Comparison of ENCODE assay signal across 9 mouse cellular contexts in the genomic region with DNA sequence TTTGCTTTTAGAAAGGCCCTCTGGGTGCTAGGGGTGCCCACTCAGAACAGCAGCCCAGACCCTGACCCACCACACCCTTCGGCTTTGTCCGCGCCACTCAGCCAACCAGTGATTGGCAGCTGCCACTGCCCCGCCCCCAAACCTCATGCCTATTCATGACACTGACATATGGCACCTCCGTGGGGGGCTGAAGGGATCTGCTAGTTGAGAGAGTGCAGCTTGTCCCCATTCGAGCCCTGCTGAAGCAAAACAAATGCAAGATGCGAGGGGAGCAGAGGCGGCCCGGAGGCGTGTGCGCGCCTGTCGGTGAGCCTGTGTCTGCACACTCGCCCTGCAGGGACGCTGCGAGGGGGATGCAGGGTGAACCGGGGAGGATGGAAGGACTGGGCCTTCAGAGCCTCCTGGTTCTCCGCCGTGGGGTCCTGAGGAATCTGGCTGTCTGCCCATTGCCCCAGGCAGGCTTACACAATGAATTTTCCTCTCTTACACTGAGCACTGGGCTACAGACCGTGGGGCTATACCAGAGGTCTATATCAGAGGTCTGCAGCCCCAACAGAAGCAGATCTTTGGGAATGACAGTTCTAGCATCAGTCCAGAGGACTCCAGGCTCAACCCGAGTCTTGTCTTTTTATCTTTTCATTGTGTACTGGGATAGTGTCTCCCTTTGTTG. TPM values are rescaled to one million over a fixed set of nuclear protein-coding genes. Genes with fewer than 3 reads are reported as not detected.
DNase-seq lines count a peak whose midpoint lies in the region; ATAC-seq and TF ChIP-seq lines count a peak whose summit lies in the region.
"Had no signal": no experiment of that assay in that cellular context is flagged by ENCODE, and none has a peak within 500 bp of the region (broad histone marks: within the 10 kb centered on the region; RNA-seq: fewer than 3 reads in every experiment).

No protein-coding gene starts in this region.

- H3K27ac ChIP-seq in lung, embryonic 14.5 days (ENCODE audit: low read depth) = no peak overlapping the region
- H3K27ac ChIP-seq in hindbrain, postnatal 0 days = peak overlapping the region; percentile 62; the same call in 1 of the 2 replicates
- no peak overlapping the region for H3K27ac ChIP-seq in liver, embryonic 14.5 days
- no peak overlapping the region for H3K27ac ChIP-seq in stomach, embryonic 14.5 days (ENCODE audit: low read length)
- H3K27ac ChIP-seq: macrophage had no signal

- H3K36me3 ChIP-seq in lung, embryonic 14.5 days (ENCODE audit: insufficient read depth) = no peaks in the 10 kb centered on the region
- H3K36me3 ChIP-seq in hindbrain, postnatal 0 days (ENCODE audit: insufficient read depth, low read length) = no peaks in the 10 kb centered on the region
- no peaks in the 10 kb centered on the region for H3K36me3 ChIP-seq in liver, embryonic 14.5 days (replicated peaks; ENCODE audit: control insufficient read depth, insufficient read depth, low read depth)
- H3K36me3 ChIP-seq in stomach, embryonic 14.5 days (ENCODE audit: control insufficient read depth, insufficient read depth, low read length) = no peaks in the 10 kb centered on the region

- no peak overlapping the region for H3K9ac ChIP-seq in lung, embryonic 14.5 days
- 0 out of 2 replicates have a peak overlapping the region, but pooled peaks have one; percentile 13 for H3K9ac ChIP-seq in hindbrain, postnatal 0 days (replicated peaks; ENCODE audit: low read length)
- no peak overlapping the region for H3K9ac ChIP-seq in liver, embryonic 14.5 days (replicated peaks)
- no peak overlapping the region for H3K9ac ChIP-seq in stomach, embryonic 14.5 days (replicated peaks; ENCODE audit: low read depth, low read length)

- 3% methylated on average over 21 of the region's 21 CpGs for WGBS in lung, embryonic 14.5 days
- WGBS in hindbrain, postnatal 0 days = 3% methylated on average over 21 of the region's 21 CpGs
- WGBS in liver, embryonic 14.5 days (ENCODE audit: insufficient replicate concordance) = 7% methylated on average over 21 of the region's 21 CpGs
- 6% methylated on average over 21 of the region's 21 CpGs for WGBS in stomach, embryonic 14.5 days

- intact Hi-C loops in gastrocnemius, postnatal 36 days (cut with DNase I) = no loop called here
- intact Hi-C loops in gastrocnemius, postnatal 14 days (cut with DNase I; ENCODE audit: low total_unique reads) = no loop called here

- peak; percentile 29 for ATAC-seq in lung, embryonic 14.5 days (ENCODE audit: insufficient read depth)
- ATAC-seq in hindbrain, postnatal 0 days = peak; percentile 71
- no peak for ATAC-seq in liver, embryonic 14.5 days (ENCODE audit: insufficient read depth)
- no peak for ATAC-seq in stomach, embryonic 14.5 days (ENCODE audit: insufficient number of reproducible peaks, insufficient read depth, low FRiP score, low read depth)

- peak overlapping the region; percentile 50 for H3K4me2 ChIP-seq in lung, embryonic 14.5 days
- H3K4me2 ChIP-seq in hindbrain, postnatal 0 days (ENCODE audit: low read depth, low read length) = peak overlapping the region; percentile 38
- H3K4me2 ChIP-seq in liver, embryonic 14.5 days (ENCODE audit: low read depth) = no peak overlapping the region
- H3K4me2 ChIP-seq in stomach, embryonic 14.5 days (replicated peaks; ENCODE audit: low read depth, low read length) = peak overlapping the region; percentile 22; the same call in 1 of the 2 replicates

- TF ChIP-seq EP300 in liver, embryonic 14.5 days (IDR thresholded peaks at IDR 0.05; ENCODE audit: low read depth) = no peak

- H3K4me3 ChIP-seq in lung, embryonic 14.5 days (ENCODE audit: low read depth, low read length) = peak overlapping the region; percentile 9; the same call in 1 of the 2 replicates
- no peak overlapping the region for H3K4me3 ChIP-seq in hindbrain, postnatal 0 days (ENCODE audit: low read length)
- no peak overlapping the region for H3K4me3 ChIP-seq in liver, embryonic 14.5 days (ENCODE audit: insufficient read depth in 1 of 2, low read depth in 2 of 2, low read length in 2 of 2)
- no peak overlapping the region for H3K4me3 ChIP-seq in stomach, embryonic 14.5 days (ENCODE audit: low read depth, low read length)

- DNase-seq in lung, embryonic 14.5 days = peak; percentile 41
- DNase-seq in lung, postnatal 25 days (ENCODE audit: low spot score) = no peak
- peak; percentile 65 for DNase-seq in embryo, embryonic 9.5 days (ENCODE audit: extremely low spot score)
- peak; percentile 90 for DNase-seq in hindbrain, postnatal 0 days (ENCODE audit: low spot score)
- no peak for DNase-seq in liver, embryonic 14.5 days (ENCODE audit: low read depth in 3 of 3, low spot score in 3 of 3)
- DNase-seq in gastrocnemius, postnatal 36 days = no peak
- no peak for DNase-seq in gastrocnemius, postnatal 14 days

- peak; percentile 57 for TF ChIP-seq CTCF in lung, embryonic 14.5 days (IDR thresholded peaks at IDR 0.05; ENCODE audit: low read depth)
- TF ChIP-seq CTCF in hindbrain, postnatal 0 days (IDR thresholded peaks at IDR 0.05; ENCODE audit: low read depth) = peak; percentile 72
- 0 out of 2 replicates have a peak, but pooled peaks have one; percentile 23 for TF ChIP-seq CTCF in liver, embryonic 14.5 days (IDR thresholded peaks at IDR 0.05; ENCODE audit: low read depth)

- H3K4me1 ChIP-seq in lung, embryonic 14.5 days (ENCODE audit: insufficient read depth) = 0 out of 2 replicates have a peak, but pooled peaks cover 3% of the 10 kb centered on the region
- H3K4me1 ChIP-seq in hindbrain, postnatal 0 days (ENCODE audit: insufficient read depth, low read length) = peaks cover 23% of the 10 kb centered on the region
- no peaks in the 10 kb centered on the region for H3K4me1 ChIP-seq in liver, embryonic 14.5 days (replicated peaks; ENCODE audit: control insufficient read depth in 2 of 2, insufficient read depth in 2 of 2, low read length in 1 of 2)
- H3K4me1 ChIP-seq in stomach, embryonic 14.5 days (ENCODE audit: control insufficient read depth, insufficient read depth, low read length) = no peaks in the 10 kb centered on the region

- H3K27me3 ChIP-seq in lung, embryonic 14.5 days (ENCODE audit: insufficient read depth, low read length) = peaks cover 12% of the 10 kb centered on the region; the same call in 1 of the 2 replicates
- H3K27me3 ChIP-seq in hindbrain, postnatal 0 days (ENCODE audit: insufficient read depth, low read length) = no peaks in the 10 kb centered on the region
- peaks cover 20% of the 10 kb centered on the region for H3K27me3 ChIP-seq in liver, embryonic 14.5 days (ENCODE audit: control insufficient read depth, insufficient read depth, low read length)
- peaks cover 3% of the 10 kb centered on the region; the same call in 1 of the 2 replicates for H3K27me3 ChIP-seq in stomach, embryonic 14.5 days (ENCODE audit: control insufficient read depth, insufficient read depth, low read length)

- H3K9me3 ChIP-seq in lung, embryonic 14.5 days (ENCODE audit: low read depth, low read length) = no peaks in the 10 kb centered on the region
- no peaks in the 10 kb centered on the region for H3K9me3 ChIP-seq in hindbrain, postnatal 0 days (ENCODE audit: low read length)
- H3K9me3 ChIP-seq in liver, embryonic 14.5 days (ENCODE audit: control insufficient read depth, low read length) = no peaks in the 10 kb centered on the region
- no peaks in the 10 kb centered on the region for H3K9me3 ChIP-seq in stomach, embryonic 14.5 days (ENCODE audit: control insufficient read depth, low read depth, low read length)

RNA-seq across cellular contexts. Expression of gene Endov, which starts 24.0 kb away (rescaled TPM):
- 17.4 and 17.7 TPM in 2 replicates for polyA plus RNA-seq in lung, embryonic 14.5 days (2014; fragmentation: Nextera tagmentation; extraction: Ambion mirVana)
- total RNA-seq in hindbrain, postnatal 0 days (2014; rRNA removed) = 39.9 and 50.5 TPM in 2 replicates
- polyA plus RNA-seq in hindbrain, postnatal 0 days (2015; fragmentation: Nextera tagmentation; extraction: Ambion mirVana) = 12.8 and 13.4 TPM in 2 replicates
- 3.9 and 4.3 TPM in 2 replicates for polyA plus RNA-seq in liver, embryonic 14.5 days (2012; rRNA removed)
- 5.0 and 5.1 TPM in 2 replicates for polyA plus RNA-seq in liver, embryonic 14.5 days (2014; fragmentation: Nextera tagmentation; extraction: Ambion mirVana)
- polyA plus RNA-seq in stomach, embryonic 14.5 days (2014; fragmentation: Nextera tagmentation; extraction: Ambion mirVana) = 15.7 and 17.0 TPM in 2 replicates
- total RNA-seq in gastrocnemius, postnatal 36 days (2021) = 1 to 10 TPM; 3.8 to 3.9 TPM
- 1 to 10 TPM; 7.3 to 8.7 TPM for total RNA-seq in gastrocnemius, postnatal 14 days (2021)

RNA-seq across cellular contexts. Expression of gene Nptx1, which starts 32.5 kb away (rescaled TPM):
- 1.3 and 1.4 TPM in 2 replicates for polyA plus RNA-seq in lung, embryonic 14.5 days (2014; fragmentation: Nextera tagmentation; extraction: Ambion mirVana)
- 27.0 and 29.0 TPM in 2 replicates for total RNA-seq in hindbrain, postnatal 0 days (2014; rRNA removed)
- 9.4 and 10.1 TPM in 2 replicates for polyA plus RNA-seq in hindbrain, postnatal 0 days (2015; fragmentation: Nextera tagmentation; extraction: Ambion mirVana)
- polyA plus RNA-seq in liver, embryonic 14.5 days (2012; rRNA removed) = 0.01 TPM in 1 of 2 replicates, not detected in the other
- polyA plus RNA-seq in liver, embryonic 14.5 days (2014; fragmentation: Nextera tagmentation; extraction: Ambion mirVana) = 0.06 TPM in 1 of 2 replicates, not detected in the other
- 0.29 and 0.59 TPM in 2 replicates for polyA plus RNA-seq in stomach, embryonic 14.5 days (2014; fragmentation: Nextera tagmentation; extraction: Ambion mirVana)
- under 1 TPM in 1 of 2 experiments, not detected in 1; 0.10 TPM for total RNA-seq in gastrocnemius, postnatal 36 days (2021)
- under 1 TPM; 0.35 to 0.40 TPM for total RNA-seq in gastrocnemius, postnatal 14 days (2021)

Comparison
In these comparisons a context has a peak if more than half of its experiments do, and no peak if none do; other contexts are left out.
1. DNase-seq: peak in lung, embryonic 14.5 days (single experiment), embryo, embryonic 9.5 days (single experiment) and hindbrain, postnatal 0 days (single experiment); none in lung, postnatal 25 days (single experiment), liver, embryonic 14.5 days (0 of 3), gastrocnemius, postnatal 36 days (0 of 2) and gastrocnemius, postnatal 14 days (single experiment).
2. ATAC-seq: peak in lung, embryonic 14.5 days (single experiment) and hindbrain, postnatal 0 days (single experiment); none in liver, embryonic 14.5 days (single experiment) and stomach, embryonic 14.5 days (single experiment).
3. Peak in every context shown above with its lines, with median percentiles within 50 percentile points of each other: CTCF ChIP-seq.